8 mouse cellular contexts compared by ENCODE assay signal in the genomic region with DNA sequence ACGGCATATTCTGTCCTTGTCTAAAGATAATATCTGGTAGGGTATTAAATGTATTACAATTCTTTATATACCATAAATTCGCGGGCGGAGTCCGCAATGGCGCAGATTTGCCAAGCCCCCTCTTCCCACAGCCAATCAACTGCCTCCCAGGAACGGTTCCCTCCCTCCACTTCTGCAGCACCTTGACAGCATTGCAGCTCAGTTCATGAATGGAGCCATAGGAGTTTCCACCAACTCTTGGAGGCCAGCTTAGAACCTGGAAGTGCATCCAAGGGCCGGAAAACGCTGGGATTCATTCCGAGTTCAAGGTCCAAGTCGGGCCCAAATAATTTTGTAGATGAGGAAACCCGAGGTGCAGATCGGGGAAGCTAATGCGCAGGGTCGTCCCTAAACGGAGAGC. TPM values are rescaled to one million over a fixed set of nuclear protein-coding genes. Genes with fewer than 3 reads are reported as not detected.
DNase-seq lines count a peak whose midpoint lies in the region; ATAC-seq lines count a peak whose summit lies in the region.

A gene (plus strand): TSS at position 163 of the 400 bp plus-strand sequence.
A gene (minus strand): TSS at position 356 of the 400 bp plus-strand sequence.

- peak; percentile 43 for ATAC-seq in common myeloid progenitor, adult 5-6 weeks (replicated peaks; ENCODE audit: low read depth, poor library complexity, severe bottlenecking)
- no peak for ATAC-seq in heart, embryonic 14.5 days (ENCODE audit: insufficient number of reproducible peaks, insufficient read depth, low FRiP score, low read depth)

- peak within 1 kb of the TSS; percentile 80 for H3K9ac ChIP-seq in heart, embryonic 14.5 days (ENCODE audit: low read length)

- peak within 1 kb of the TSS; percentile 98 for H3K4me2 ChIP-seq in heart, embryonic 14.5 days (ENCODE audit: low read length)

- H3K27me3 ChIP-seq in heart, embryonic 14.5 days (ENCODE audit: control insufficient read depth, insufficient read depth, low read length): peaks cover 34% of the 10 kb centered on the region
- H3K27me3 ChIP-seq in splenic B cell, adult 2 months (ENCODE audit: control insufficient read depth, insufficient read depth, low read length, poor library complexity, severe bottlenecking): no peaks in the 10 kb centered on the region

- H3K27ac ChIP-seq in heart, embryonic 14.5 days (replicated peaks in 1 of 2; ENCODE audit: control insufficient read depth in 1 of 2, insufficient read depth in 1 of 2, low read depth in 2 of 2, low read length in 2 of 2): peak within 1 kb of the TSS; percentile 65 to 73

- H3K9me3 ChIP-seq in heart, embryonic 14.5 days (ENCODE audit: control insufficient read depth, low read length): no peaks in the 10 kb centered on the region

- DNase-seq in 416B (ENCODE audit: low read depth) (peak; percentile 75), ES-CJ7 (ENCODE audit: low read depth, low spot score) (peak; percentile 61)
- peak; percentile 49 to 69 for DNase-seq in kidney, postnatal 4 days
- peak; percentile 49 to 57 for DNase-seq in lung, postnatal 4 days
- peak; percentile 68 for DNase-seq in splenic B cell, adult 2 months (ENCODE audit: low read depth, low spot score)
- no peak for DNase-seq in testis, postnatal 14 days (ENCODE audit: low spot score)

- peak within 1 kb of the TSS; percentile 62 to 67 for H3K4me3 ChIP-seq in heart, embryonic 14.5 days (ENCODE audit: control insufficient read depth in 1 of 2, insufficient read depth in 1 of 2, low read depth in 1 of 2, low read length in 2 of 2)

- WGBS in heart, embryonic 14.5 days: 2% methylated on average over 16 of the region's 16 CpGs

- peaks cover 14 to 17% of the 10 kb centered on the region in 2 experiments for H3K4me1 ChIP-seq in heart, embryonic 14.5 days (ENCODE audit: control insufficient read depth in 2 of 2, insufficient read depth in 2 of 2, low read length in 2 of 2)

- H3K36me3 ChIP-seq in heart, embryonic 14.5 days (ENCODE audit: control insufficient read depth, insufficient read depth, low read length): peaks cover 19% of the 10 kb centered on the region
- H3K36me3 ChIP-seq in splenic B cell, adult 2 months (ENCODE audit: control insufficient read depth, insufficient read depth, low read length, poor library complexity, severe bottlenecking): peaks cover 6% of the 10 kb centered on the region

RNA-seq across cellular contexts. Expression of the first gene that starts in this region (rescaled TPM):
- total RNA-seq in common myeloid progenitor, adult 5-6 weeks (2017): 16.0 and 18.1 TPM in 2 replicates
- 15.3 and 19.7 TPM in 2 replicates for polyA plus RNA-seq in heart, embryonic 14.5 days (2014; fragmentation: Nextera tagmentation; extraction: Ambion mirVana)

RNA-seq across cellular contexts. Expression of the second gene that starts in this region (rescaled TPM):
- total RNA-seq in common myeloid progenitor, adult 5-6 weeks (2017): 0.15 and 1.8 TPM in 2 replicates
- polyA plus RNA-seq in heart, embryonic 14.5 days (2014; fragmentation: Nextera tagmentation; extraction: Ambion mirVana): 0.73 and 1.2 TPM in 2 replicates
